Mouse (Mus musculus) hematopoietic multipotent progenitor cell, adult 10-12 weeks (in vitro differentiated cells): Measurements from ENCODE around the gene Il20ra. TPM values are rescaled to one million over a fixed set of nuclear protein-coding genes. Genes with fewer than 3 reads are reported as not detected.

Experiments used
- polyA plus RNA-seq: library from polyadenylated mRNA; stranded (reverse); fragments of >175 nt; gene quantifications from 2 replicates; pipeline ENCODE4 v1.2.3, GENCODE M21; 2012; ENCODE audit warnings: low replicate concordance

The Il20ra gene
- polyA plus RNA-seq: 0.07 TPM in 1 of 2 replicates, not detected in the other

DNA sequence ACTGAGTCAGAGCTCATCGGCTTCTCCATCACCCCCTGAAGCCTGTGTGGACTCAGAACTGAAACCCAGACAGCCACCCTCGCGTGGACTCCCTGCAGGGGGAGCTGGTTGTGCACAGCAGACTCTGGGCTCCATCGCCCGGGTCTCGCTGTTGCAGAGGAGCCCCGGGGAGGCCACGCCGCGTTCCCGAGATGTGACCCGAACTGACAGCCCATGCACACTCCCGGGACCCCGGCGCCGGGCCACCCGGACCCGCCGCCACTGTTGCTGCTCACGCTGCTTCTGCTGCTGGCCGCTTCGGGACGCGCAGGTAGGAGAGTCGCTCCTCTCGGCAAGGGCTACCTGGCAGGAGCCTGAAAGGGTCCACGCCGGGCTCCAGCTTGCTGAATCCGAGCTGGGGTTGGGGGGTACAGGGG, at the start of gene Il20ra:
Gene Il20ra, plus strand, starts transcription at position 150 of the 416 bp plus-strand sequence.

Other genes with a start within 250 kb of the Il20ra start
- gene Ifngr1, start 120.6 kb upstream of the Il20ra start, polyA plus RNA-seq: 19.5 and 19.7 TPM in 2 replicates
- not detected in 2 replicates for gene Il22ra2, start 90.6 kb upstream of the Il20ra start, polyA plus RNA-seq
- 0.44 and 0.78 TPM in 2 replicates for gene Slc35d3, start 138.9 kb downstream of the Il20ra start, polyA plus RNA-seq
- 5.5 and 6.6 TPM in 2 replicates for gene Pex7, start 195.1 kb downstream of the Il20ra start, polyA plus RNA-seq
- gene Map3k5, start 221.9 kb downstream of the Il20ra start, polyA plus RNA-seq: 5.5 and 11.9 TPM in 2 replicates